ENCODE assay signal across 23 mouse cellular contexts in genomic region chr17:88102597-88102996, GRCm38 (mm10). TPM values are rescaled to one million over a fixed set of nuclear protein-coding genes. Genes with fewer than 3 reads are reported as not detected.
DNase-seq lines count a peak whose midpoint lies in the region; ATAC-seq and TF ChIP-seq lines count a peak whose summit lies in the region.
"Had no signal": no experiment of that assay in that cellular context is flagged by ENCODE, and none has a peak within 500 bp of the region (broad histone marks: within the 10 kb centered on the region; RNA-seq: fewer than 3 reads in every experiment).

No protein-coding gene starts in this region.

- H3K27me3 ChIP-seq in CH12.LX (replicated peaks): no peaks in the 10 kb centered on the region
- no peaks in the 10 kb centered on the region for H3K27me3 ChIP-seq in limb, embryonic 10.5 days (ENCODE audit: low read depth, poor library complexity, severe bottlenecking)
- H3K27me3 ChIP-seq: embryonic facial prominence, embryonic 12.5 days; forebrain, embryonic 13.5 days; forebrain, embryonic 15.5 days had no signal

- TF ChIP-seq RAD21 in CH12.LX (IDR thresholded peaks at IDR 0.05; ENCODE audit: low read depth, low read length): no peak

- peaks cover 31% of the 10 kb centered on the region for H3K79me2 ChIP-seq in CH12.LX (replicated peaks; ENCODE audit: control insufficient read depth, extremely low read depth, insufficient read depth, poor library complexity, severe bottlenecking)

- H3K4me2 ChIP-seq in CH12.LX (ENCODE audit: insufficient read depth, low read depth, poor library complexity, severe bottlenecking): no peak overlapping the region
- H3K4me2 ChIP-seq: embryonic facial prominence, embryonic 12.5 days; forebrain, embryonic 13.5 days; forebrain, embryonic 15.5 days had no signal

- H3K36me3 ChIP-seq in CH12.LX (replicated peaks in 1 of 2; ENCODE audit: control insufficient read depth in 1 of 2, insufficient read depth in 1 of 2, low read length in 1 of 2): peaks cover 33 to 46% of the 10 kb centered on the region in 2 experiments
- H3K36me3 ChIP-seq in limb, embryonic 10.5 days: no peaks in the 10 kb centered on the region
- H3K36me3 ChIP-seq: embryonic facial prominence, embryonic 10.5 days; embryonic facial prominence, embryonic 12.5 days; forebrain, embryonic 15.5 days had no signal

- dilution Hi-C loops in CH12.LX (cut with MboI; ENCODE audit: extremely low pct_ligation_motif_present, extremely low pct_unique_long_range_greater_than_20kb, low sequenced_read_pairs): no loop called here

- in situ Hi-C loops in CH12.LX (cut with MboI; ENCODE audit: low pct_ligation_motif_present, low pct_unique_long_range_greater_than_20kb, low sequenced_read_pairs): no loop called here

- H3K9ac ChIP-seq in CH12.LX (ENCODE audit: insufficient read depth, low read depth): no peak overlapping the region
- H3K9ac ChIP-seq: embryonic facial prominence, embryonic 12.5 days; forebrain, embryonic 13.5 days; forebrain, embryonic 15.5 days; forebrain, postnatal 0 days had no signal

- H3K9me3 ChIP-seq in CH12.LX (replicated peaks; ENCODE audit: low read length): peaks cover 39% of the 10 kb centered on the region
- H3K9me3 ChIP-seq in limb, embryonic 10.5 days (replicated peaks): no peaks in the 10 kb centered on the region
- H3K9me3 ChIP-seq: embryonic facial prominence, embryonic 10.5 days; embryonic facial prominence, embryonic 12.5 days; forebrain, embryonic 13.5 days; forebrain, embryonic 15.5 days had no signal

- H3K4me1 ChIP-seq in CH12.LX (ENCODE audit: control insufficient read depth in 1 of 2, insufficient read depth in 2 of 2): peaks cover 8 to 34% of the 10 kb centered on the region in 2 experiments
- H3K4me1 ChIP-seq in limb, embryonic 10.5 days: no peaks in the 10 kb centered on the region
- H3K4me1 ChIP-seq: embryonic facial prominence, embryonic 10.5 days; embryonic facial prominence, embryonic 12.5 days; forebrain, embryonic 13.5 days; forebrain, embryonic 15.5 days had no signal

- peak overlapping the region; percentile 0 for H3K27ac ChIP-seq in CH12.LX (ENCODE audit: insufficient read depth, low read depth)
- no peak overlapping the region for H3K27ac ChIP-seq in limb, embryonic 10.5 days
- H3K27ac ChIP-seq: embryonic facial prominence, embryonic 10.5 days; embryonic facial prominence, embryonic 12.5 days; forebrain, embryonic 13.5 days; forebrain, embryonic 15.5 days had no signal

- DNase-seq in CH12.LX (ENCODE audit: extremely low read depth) (no peak), MEL-GATA-1-ER (ENCODE audit: extremely low read depth, low read depth) (peak; percentile 48)
- no peak for DNase-seq in neural tube, embryonic 10.5 days (ENCODE audit: extremely low spot score, low spot score)
- no peak for DNase-seq in thymus, postnatal 4 days
- no peak for DNase-seq in limb, embryonic 10.5 days (ENCODE audit: low spot score)
- DNase-seq: adrenal gland, adult 2 months; adrenal gland, postnatal 10 days; adrenal gland, postnatal 25 days; B cell, adult 2 months; cerebellum, adult 11 months; cerebellum, adult 18-20 months; cerebellum, adult 8-10 months; cerebellum, adult 9-11 months; cerebellum, postnatal 14 days; cerebellum, postnatal 36 days; forebrain, postnatal 0 days had no signal

- peak; percentile 67 for ATAC-seq in granulocyte monocyte progenitor cell, adult 5-6 weeks (replicated peaks; ENCODE audit: poor library complexity, severe bottlenecking)
- peak; percentile 54; the same call in 1 of the 2 replicates for ATAC-seq in megakaryocyte progenitor cell, adult 5-6 weeks (replicated peaks; ENCODE audit: poor library complexity)
- ATAC-seq: CD4-positive, CD25-positive, alpha-beta regulatory T cell, adult 4 months; forebrain, embryonic 13.5 days; forebrain, embryonic 15.5 days; forebrain, postnatal 0 days had no signal

- WGBS in limb, embryonic 10.5 days: 83% methylated on average over 7 of the region's 7 CpGs

- no peak for TF ChIP-seq CTCF in CH12.LX (conservative IDR thresholded peaks at IDR 0.05 in 1 of 2, IDR thresholded peaks at IDR 0.05 in 1 of 2; ENCODE audit: low read depth in 2 of 2, low read length in 2 of 2)

- H3K4me3 ChIP-seq in CH12.LX (replicated peaks in 1 of 3; ENCODE audit: low read depth in 2 of 3, low read length in 2 of 3, poor library complexity in 1 of 3): no peak overlapping the region
- no peak overlapping the region for H3K4me3 ChIP-seq in limb, embryonic 10.5 days
- H3K4me3 ChIP-seq: embryonic facial prominence, embryonic 10.5 days; embryonic facial prominence, embryonic 12.5 days; forebrain, embryonic 13.5 days; forebrain, embryonic 15.5 days had no signal

- TF ChIP-seq POLR2A in CH12.LX (IDR thresholded peaks at IDR 0.05; ENCODE audit: low read depth, low read length): no peak

- no peak for TF ChIP-seq EP300 in CH12.LX (IDR thresholded peaks at IDR 0.05; ENCODE audit: low read length)

TF ChIP-seq in CH12.LX, 34 proteins besides CTCF, POLR2A, EP300 and RAD21:
- TF ChIP-seq USF2 (conservative IDR thresholded peaks at IDR 0.05; ENCODE audit: low read depth, low read length) (no peak), ELF1 (IDR thresholded peaks at IDR 0.05; ENCODE audit: low read depth, low read length) (0 out of 2 replicates have a peak, but pooled peaks have one; percentile 19), BHLHE40 (IDR thresholded peaks at IDR 0.05; ENCODE audit: low read depth, low read length) (no peak)

RNA-seq across cellular contexts. Expression of gene Fbxo11, which starts 37.5 kb away (rescaled TPM):
- 32.1 and 37.6 TPM in 2 replicates for total RNA-seq in CH12.LX (2012; rRNA removed)
- total RNA-seq in CH12.LX (2014; rRNA removed): 53.9 and 61.0 TPM in 2 replicates
- 61.8 and 67.6 TPM in 2 replicates for polyA plus RNA-seq in CH12.LX (2012; ENCODE audit: insufficient read length, low read depth)
- 22.0 and 23.1 TPM in 2 replicates for total RNA-seq in granulocyte monocyte progenitor cell, adult 5-6 weeks (2014; fragmentation: Nextera tagmentation)
- total RNA-seq in granulocyte monocyte progenitor cell, adult 5-6 weeks (2017): 17.5 and 24.6 TPM in 2 replicates
- total RNA-seq in megakaryocyte progenitor cell, adult 5-6 weeks (2015): 32.0 and 35.0 TPM in 2 replicates
- total RNA-seq in megakaryocyte progenitor cell, adult 5-6 weeks (2017): 17.8 and 22.7 TPM in 2 replicates
- 15.5 and 18.0 TPM in 2 replicates for polyA plus RNA-seq in limb, embryonic 10.5 days (2016; fragmentation: Nextera tagmentation; extraction: Ambion mirVana)
